Mouse (Mus musculus): Measurements from ENCODE around the gene Mgat5. TPM values are rescaled to one million over a fixed set of nuclear protein-coding genes. Genes with fewer than 3 reads are reported as not detected.

Gene Mgat5
- polyA plus RNA-seq, 1 experiment from 2014 or later = 7.2 TPM

DNA sequence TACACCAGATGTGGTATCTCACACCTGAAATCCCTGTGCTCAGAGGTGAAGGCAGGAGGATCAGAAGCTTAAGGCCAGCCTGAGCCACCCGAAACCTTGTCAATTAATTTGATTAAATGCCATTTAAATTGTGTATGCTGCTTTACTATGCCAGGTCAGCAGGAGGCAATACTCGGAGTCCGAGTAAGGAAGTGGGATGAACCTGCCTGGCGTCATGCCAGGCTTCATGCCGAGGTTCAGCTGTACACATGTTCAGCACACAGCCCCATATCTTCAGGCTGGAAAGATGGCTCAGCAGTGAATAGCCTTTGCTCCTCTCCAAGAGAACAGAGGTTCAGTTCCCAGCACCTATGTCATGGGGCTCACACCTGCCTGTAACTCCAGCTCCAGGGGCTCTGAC is 331.6 kb downstream of the Mgat5 start:
- H3K36me3 ChIP-seq (ENCODE audit: control insufficient read depth, insufficient read depth, low read length) = no peaks in the 10 kb centered on the region
- no peak overlapping the region for H3K4me2 ChIP-seq (ENCODE audit: low read depth)
- peak overlapping the region; percentile 1; the same call in 1 of the 2 replicates for H3K27ac ChIP-seq (ENCODE audit: low read depth, low read length)
- 44% methylated on average over 5 of the region's 5 CpGs for WGBS
- no peaks in the 10 kb centered on the region for H3K9me3 ChIP-seq (ENCODE audit: control insufficient read depth, low read length)
- H3K4me1 ChIP-seq (ENCODE audit: control insufficient read depth, insufficient read depth, low read length) = no peaks in the 10 kb centered on the region
- H3K9ac ChIP-seq (ENCODE audit: low read length) = no peak overlapping the region
- peaks cover 63% of the 10 kb centered on the region for H3K27me3 ChIP-seq (ENCODE audit: control insufficient read depth, insufficient read depth, low read length)
- no peak overlapping the region for H3K4me3 ChIP-seq (ENCODE audit: low read depth, low read length)
- ATAC-seq (ENCODE audit: insufficient read depth, low FRiP score, low TSS enrichment) = no peak
- no peak for DNase-seq (ENCODE audit: low spot score)

DNA sequence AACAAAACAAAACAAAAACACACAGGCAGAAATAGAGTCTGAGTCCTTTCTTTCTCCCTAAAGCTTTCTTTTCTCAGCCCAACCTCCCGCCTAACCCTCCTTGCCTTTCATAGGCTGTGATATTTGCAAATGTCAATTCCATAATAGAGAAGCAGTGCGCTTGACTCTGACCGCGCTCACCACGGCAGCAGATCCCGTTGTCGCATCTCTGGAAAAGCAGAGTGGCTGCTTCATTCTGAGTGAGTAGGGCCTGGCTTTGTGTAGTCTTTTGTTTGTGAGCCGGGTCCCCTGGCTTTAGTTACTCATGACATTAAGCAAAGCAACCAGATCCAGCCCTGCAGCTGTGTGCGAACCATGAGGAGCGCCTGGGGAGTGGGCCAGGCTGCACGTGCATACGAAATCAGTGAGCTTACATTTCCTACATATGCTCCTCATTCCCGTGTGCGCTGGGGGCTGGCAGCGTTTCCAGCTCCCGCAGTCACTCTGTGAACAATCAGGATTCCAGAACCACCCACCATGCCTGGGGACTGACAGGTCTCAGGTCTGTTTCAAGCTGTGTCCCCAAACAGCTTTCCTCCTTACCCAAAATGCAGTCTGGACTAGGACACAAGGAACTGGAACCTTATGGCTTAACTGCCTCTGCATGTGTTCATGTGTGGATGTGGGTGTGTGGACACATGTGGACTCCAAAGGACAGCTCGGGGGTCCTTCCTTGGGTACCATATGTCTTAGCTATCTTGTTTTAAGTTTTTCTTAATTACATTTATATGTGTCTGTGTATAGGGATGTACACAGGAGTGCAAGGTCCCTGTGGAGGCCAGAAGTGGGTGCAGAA is 332.6 kb downstream of the Mgat5 start:
- Histone ChIP-seq H3K9ac (ENCODE audit: low read length) (no peak overlapping the region), H3K4me2 (ENCODE audit: low read depth) (no peak overlapping the region), H3K9me3 (ENCODE audit: control insufficient read depth, low read length) (no peaks in the 10 kb centered on the region), H3K27me3 (ENCODE audit: control insufficient read depth, insufficient read depth, low read length) (peaks cover 70% of the 10 kb centered on the region), H3K27ac (ENCODE audit: low read depth, low read length) (peak overlapping the region; percentile 1; the same call in 1 of the 2 replicates), H3K4me1 (ENCODE audit: control insufficient read depth, insufficient read depth, low read length) (no peaks in the 10 kb centered on the region), H3K36me3 (ENCODE audit: control insufficient read depth, insufficient read depth, low read length) (no peaks in the 10 kb centered on the region), H3K4me3 (ENCODE audit: low read depth, low read length) (no peak overlapping the region)
- 17% methylated on average over 17 of the region's 17 CpGs for WGBS
- DNase-seq (ENCODE audit: low spot score) (peak; percentile 79), ATAC-seq (ENCODE audit: insufficient read depth, low FRiP score, low TSS enrichment) (peak; percentile 61; the same call in 1 of the 2 replicates)
